In genomic region chr2:33253572-33254190, GRCm38 (mm10) we compare ENCODE assay signal across 10 mouse cellular contexts. TPM values are rescaled to one million over a fixed set of nuclear protein-coding genes. Genes with fewer than 3 reads are reported as not detected.
DNase-seq lines count a peak whose midpoint lies in the region; ATAC-seq and TF ChIP-seq lines count a peak whose summit lies in the region.
"Had no signal": no experiment of that assay in that cellular context is flagged by ENCODE, and none has a peak within 500 bp of the region (broad histone marks: within the 10 kb centered on the region; RNA-seq: fewer than 3 reads in every experiment).

No protein-coding gene starts in this region.

- no peak for TF ChIP-seq EP300 in heart, postnatal 0 days (IDR thresholded peaks at IDR 0.05; ENCODE audit: low read depth)

- peak overlapping the region; percentile 28; the same call in 1 of the 2 replicates for H3K27ac ChIP-seq in left cerebral cortex, adult 2 months
- peak overlapping the region; percentile 70 for H3K27ac ChIP-seq in heart, postnatal 0 days (ENCODE audit: low read depth)
- H3K27ac ChIP-seq in limb, embryonic 12.5 days, result no peak overlapping the region

- no peak overlapping the region for H3K4me2 ChIP-seq in heart, postnatal 0 days (ENCODE audit: low read depth, low read length)
- H3K4me2 ChIP-seq in limb, embryonic 12.5 days, result no peak overlapping the region

- WGBS in heart, postnatal 0 days, result 14% methylated on average over 4 of the region's 4 CpGs
- WGBS in limb, embryonic 12.5 days, result 54% methylated on average over 4 of the region's 4 CpGs

- H3K36me3 ChIP-seq in heart, postnatal 0 days (replicated peaks; ENCODE audit: control insufficient read depth, insufficient read depth, low read length), result no peaks in the 10 kb centered on the region
- peaks cover 7% of the 10 kb centered on the region; the same call in 1 of the 2 replicates for H3K36me3 ChIP-seq in limb, embryonic 12.5 days

- DNase-seq in left cerebral cortex, adult 2 months (ENCODE audit: extremely low spot score in 1 of 2, low spot score in 2 of 2), result no peak
- no peak for DNase-seq in left cerebral cortex, postnatal 25 days (ENCODE audit: low spot score in 2 of 2)
- peak; percentile 26 for DNase-seq in embryo, embryonic 11.5 days (ENCODE audit: low read depth, low spot score)
- peak; percentile 69 for DNase-seq in heart, postnatal 0 days (ENCODE audit: low spot score)
- no peak for DNase-seq in adrenal gland, adult 8-10 months
- no peak for DNase-seq in frontal cortex, postnatal 10 days (ENCODE audit: low spot score in 2 of 2)
- no peak for DNase-seq in left cerebral cortex, adult 11 months (ENCODE audit: low spot score)
- DNase-seq: cerebellum, adult 11 months; forebrain, postnatal 0 days had no signal

- ATAC-seq in heart, postnatal 0 days (ENCODE audit: insufficient read depth, low read depth), result peak; percentile 72
- peak; percentile 52; the same call in 1 of the 2 replicates for ATAC-seq in limb, embryonic 12.5 days (ENCODE audit: insufficient number of reproducible peaks, insufficient read depth, low FRiP score, low TSS enrichment, low read depth)
- ATAC-seq: forebrain, postnatal 0 days had no signal

- H3K4me1 ChIP-seq in heart, postnatal 0 days (ENCODE audit: control insufficient read depth, insufficient read depth), result peaks cover 61% of the 10 kb centered on the region
- H3K4me1 ChIP-seq in limb, embryonic 12.5 days (replicated peaks), result peaks cover 25% of the 10 kb centered on the region

- TF ChIP-seq CTCF in left cerebral cortex, adult 2 months (IDR thresholded peaks at IDR 0.05), result no peak
- no peak for TF ChIP-seq CTCF in heart, postnatal 0 days (IDR thresholded peaks at IDR 0.05; ENCODE audit: low read depth)

- no peak overlapping the region for H3K4me3 ChIP-seq in left cerebral cortex, adult 2 months
- no peak overlapping the region for H3K4me3 ChIP-seq in heart, postnatal 0 days (ENCODE audit: low read depth, low read length)
- H3K4me3 ChIP-seq in limb, embryonic 12.5 days (replicated peaks), result no peak overlapping the region

- intact Hi-C loops in left cerebral cortex, adult 2 months (cut with DNase I), result no loop called here
- intact Hi-C loops in left cerebral cortex, postnatal 25 days (cut with DNase I), result no loop called here

- H3K27me3 ChIP-seq in heart, postnatal 0 days (ENCODE audit: control insufficient read depth, insufficient read depth, low read length), result no peaks in the 10 kb centered on the region
- no peaks in the 10 kb centered on the region for H3K27me3 ChIP-seq in limb, embryonic 12.5 days

- no peak overlapping the region for H3K9ac ChIP-seq in heart, postnatal 0 days (replicated peaks; ENCODE audit: low read depth, low read length)
- no peak overlapping the region for H3K9ac ChIP-seq in limb, embryonic 12.5 days (replicated peaks)
- H3K9ac ChIP-seq: forebrain, postnatal 0 days had no signal

- no peaks in the 10 kb centered on the region for H3K9me3 ChIP-seq in heart, postnatal 0 days (replicated peaks; ENCODE audit: control insufficient read depth, low read length)
- H3K9me3 ChIP-seq in limb, embryonic 12.5 days, result no peaks in the 10 kb centered on the region

RNA-seq across cellular contexts. Expression of gene Angptl2, which starts 37.8 kb away (rescaled TPM):
- total RNA-seq in left cerebral cortex, adult 2 months (2021), result 1 to 10 TPM; 2.1 to 2.9 TPM
- 1 to 10 TPM; 2.2 to 2.3 TPM for total RNA-seq in left cerebral cortex, postnatal 25 days (2021)
- total RNA-seq in heart, postnatal 0 days (2014; rRNA removed; ENCODE audit: low replicate concordance), result 124 and 149 TPM in 2 replicates
- polyA plus RNA-seq in heart, postnatal 0 days (2015; fragmentation: Nextera tagmentation; extraction: Ambion mirVana), result 58.0 and 66.5 TPM in 2 replicates
- polyA plus RNA-seq in limb, embryonic 12.5 days (2016; fragmentation: Nextera tagmentation; extraction: Ambion mirVana), result 54.7 and 65.0 TPM in 2 replicates
- total RNA-seq in adrenal gland, adult 8-10 months (2022), result 10 to 100 TPM; 29.3 to 53.9 (median 37.0) TPM

Comparison
In these comparisons a context has a peak if more than half of its experiments do, and no peak if none do; other contexts are left out.
1. DNase-seq: peak in embryo, embryonic 11.5 days (single experiment) and heart, postnatal 0 days (single experiment); none in left cerebral cortex, adult 2 months (0 of 2), left cerebral cortex, postnatal 25 days (0 of 2), adrenal gland, adult 8-10 months (single experiment), frontal cortex, postnatal 10 days (0 of 2) and left cerebral cortex, adult 11 months (single experiment).
2. RNA of gene Angptl2, which starts 37.8 kb away (total RNA-seq): 124 to 149 TPM in heart, postnatal 0 days and 29.3 to 53.9 TPM in adrenal gland, adult 8-10 months; 2.1 to 2.9 TPM in left cerebral cortex, adult 2 months and 2.2 to 2.3 TPM in left cerebral cortex, postnatal 25 days; every median in the first group is over 4 times any median in the second.